Comparison of ENCODE assay signal across 10 mouse cellular contexts in genomic region chr8:122259351-122259750, GRCm38 (mm10). TPM values are rescaled to one million over a fixed set of nuclear protein-coding genes. Genes with fewer than 3 reads are reported as not detected.
DNase-seq lines count a peak whose midpoint lies in the region; ATAC-seq and TF ChIP-seq lines count a peak whose summit lies in the region.
"Had no signal": no experiment of that assay in that cellular context is flagged by ENCODE, and none has a peak within 500 bp of the region (broad histone marks: within the 10 kb centered on the region; RNA-seq: fewer than 3 reads in every experiment).

No protein-coding gene starts in this region.

- H3K4me1 ChIP-seq in MEL (ENCODE audit: control insufficient read depth in 1 of 2, insufficient read depth in 2 of 2, low read length in 2 of 2): no peaks in the 10 kb centered on the region; a peak in 1 of 4 replicates
- H3K4me1 ChIP-seq in stomach, embryonic 16.5 days (ENCODE audit: control insufficient read depth, insufficient read depth, low read length): no peaks in the 10 kb centered on the region
- H3K4me1 ChIP-seq: heart, embryonic 15.5 days had no signal

- no peak overlapping the region for H3K9ac ChIP-seq in MEL (ENCODE audit: control insufficient read depth, low read depth, low read length, poor library complexity, severe bottlenecking)
- H3K9ac ChIP-seq in stomach, embryonic 16.5 days (ENCODE audit: low read length): no peak overlapping the region
- H3K9ac ChIP-seq: heart, embryonic 15.5 days had no signal

- TF ChIP-seq CTCF in MEL (IDR thresholded peaks at IDR 0.05 in 2 of 3, conservative IDR thresholded peaks at IDR 0.05 in 1 of 3; ENCODE audit: control insufficient read depth in 1 of 3, insufficient read depth in 1 of 3, low read depth in 2 of 3, low read length in 3 of 3, poor library complexity in 1 of 3, severe bottlenecking in 1 of 3): peak; percentile 88 to 100 (median 99)

- DNase-seq in gastrocnemius, adult 18-20 months (ENCODE audit: low spot score): peak; percentile 73
- no peak for DNase-seq in gastrocnemius, postnatal 25 days
- peak; percentile 73 for DNase-seq in MEL (ENCODE audit: low read depth, low spot score)
- DNase-seq in cerebellum, postnatal 36 days: peak; percentile 82 to 85
- peak; percentile 63 for DNase-seq in heart, adult 8-10 months (ENCODE audit: low spot score)
- peak; percentile 35 for DNase-seq in left cerebral cortex, adult 11 months (ENCODE audit: low spot score)

- no peak overlapping the region for H3K27ac ChIP-seq in MEL (ENCODE audit: control insufficient read depth, low read depth, low read length)
- no peak overlapping the region for H3K27ac ChIP-seq in stomach, embryonic 16.5 days (ENCODE audit: low read length)
- H3K27ac ChIP-seq: heart, embryonic 15.5 days had no signal

- no peaks in the 10 kb centered on the region for H3K9me3 ChIP-seq in MEL (replicated peaks; ENCODE audit: insufficient read depth, low read length)
- no peaks in the 10 kb centered on the region for H3K9me3 ChIP-seq in stomach, embryonic 16.5 days (replicated peaks; ENCODE audit: control insufficient read depth, low read length)
- H3K9me3 ChIP-seq: G1E; heart, embryonic 15.5 days had no signal

- H3K79me2 ChIP-seq in MEL (ENCODE audit: control insufficient read depth, insufficient read depth, low read length, poor library complexity): no peaks in the 10 kb centered on the region

- TF ChIP-seq EP300 in MEL (IDR thresholded peaks at IDR 0.05; ENCODE audit: low read depth in 1 of 2, low read length in 2 of 2): no peak

- no peak overlapping the region for H3K4me2 ChIP-seq in stomach, embryonic 16.5 days (ENCODE audit: low read depth, low read length)
- H3K4me2 ChIP-seq: heart, embryonic 15.5 days had no signal

- H3K36me3 ChIP-seq in MEL (ENCODE audit: control insufficient read depth in 1 of 2, insufficient read depth in 2 of 2, low read length in 2 of 2): no peaks in the 10 kb centered on the region
- H3K36me3 ChIP-seq in stomach, embryonic 16.5 days (ENCODE audit: control insufficient read depth, insufficient read depth, low read length): no peaks in the 10 kb centered on the region
- H3K36me3 ChIP-seq: G1E; heart, embryonic 15.5 days had no signal

- WGBS in stomach, embryonic 16.5 days: 77% methylated on average over 2 of the region's 2 CpGs

- no peak for TF ChIP-seq POLR2A in MEL (IDR thresholded peaks at IDR 0.05; ENCODE audit: control insufficient read depth in 1 of 2, insufficient read depth in 1 of 2, low read depth in 1 of 2, low read length in 2 of 2, poor library complexity in 1 of 2)

- H3K27me3 ChIP-seq in MEL (ENCODE audit: control insufficient read depth in 1 of 2, insufficient read depth in 2 of 2, low read length in 2 of 2): no peaks in the 10 kb centered on the region
- H3K27me3 ChIP-seq in stomach, embryonic 16.5 days (ENCODE audit: control insufficient read depth, insufficient read depth, low read length): peaks cover 9% of the 10 kb centered on the region; the same call in 1 of the 2 replicates

- H3K4me3 ChIP-seq in MEL (ENCODE audit: control insufficient read depth in 1 of 2, insufficient read depth in 1 of 2, low read depth in 2 of 2, low read length in 2 of 2): no peak overlapping the region
- H3K4me3 ChIP-seq in stomach, embryonic 16.5 days (replicated peaks; ENCODE audit: low read length): no peak overlapping the region
- H3K4me3 ChIP-seq: heart, embryonic 15.5 days had no signal

- peak; percentile 68 for TF ChIP-seq RAD21 in MEL (IDR thresholded peaks at IDR 0.05; ENCODE audit: low read depth, low read length)

- peak; percentile 57 for ATAC-seq in megakaryocyte-erythroid progenitor cell, adult 5-6 weeks (replicated peaks; ENCODE audit: low FRiP score, low TSS enrichment, poor library complexity, severe bottlenecking)
- 0 out of 2 replicates have a peak, but pooled peaks have one; percentile 7 for ATAC-seq in stomach, embryonic 16.5 days (ENCODE audit: insufficient read depth, low FRiP score)

TF ChIP-seq in MEL, 35 proteins besides CTCF, POLR2A, EP300 and RAD21:
- TF ChIP-seq MAZ (IDR thresholded peaks at IDR 0.05; ENCODE audit: low read depth, low read length): no peak
- TF ChIP-seq SMC3 (IDR thresholded peaks at IDR 0.05; ENCODE audit: low read depth, low read length): peak; percentile 77
- peak; percentile 44 for TF ChIP-seq ZC3H11A (IDR thresholded peaks at IDR 0.05; ENCODE audit: low read depth, low read length)

RNA-seq across cellular contexts. Expression of gene Zfpm1, which starts 22.6 kb away (rescaled TPM):
- total RNA-seq in gastrocnemius, adult 18-20 months (2021): 1 to 10 TPM; 6.6 to 7.5 TPM
- total RNA-seq in gastrocnemius, postnatal 25 days (2021): 1 to 10 TPM; 8.5 to 8.8 TPM
- 104 and 133 TPM in 2 replicates for total RNA-seq in MEL (2012; rRNA removed)
- polyA plus RNA-seq in MEL (2012; ENCODE audit: insufficient read depth in 1 of 2, insufficient read length in 2 of 2, low read depth in 1 of 2, low replicate concordance in 2 of 2, missing spikeins in 1 of 2): 100 to 1,000 TPM; 260 to 343 TPM
- total RNA-seq in heart, adult 8-10 months (2022): 10 to 100 TPM; 18.1 to 23.2 (median 21.3) TPM
- total RNA-seq in megakaryocyte-erythroid progenitor cell, adult 5-6 weeks (2014; fragmentation: Nextera tagmentation): 188 and 219 TPM in 2 replicates
- 43.8 and 102 TPM in 2 replicates for total RNA-seq in megakaryocyte-erythroid progenitor cell, adult 5-6 weeks (2017)
- polyA plus RNA-seq in stomach, embryonic 16.5 days (2015; fragmentation: Nextera tagmentation; extraction: Ambion mirVana): 2.0 and 2.1 TPM in 2 replicates
